Mouse (Mus musculus) gastrocnemius, postnatal 4 days (tissue): Measurements from ENCODE around the gene Mrgprf. TPM values are rescaled to one million over a fixed set of nuclear protein-coding genes. Genes with fewer than 3 reads are reported as not detected.

ENCODE experiments used
- DNase-seq, 2 experiments: peaks; one replicate each; pipeline ENCODE4 v3.0.0; 2021 to 2022; ENCODE audit warnings: low spot score in 2 of 2, mixed read lengths in 2 of 2
- total RNA-seq, 2 experiments: library from RNA; stranded (reverse); gene quantifications; 2 replicates each; pipeline ENCODE4 v1.2.3; 2021

Mrgprf gene
- total RNA-seq, 2 experiments from 2014 or later: 13.1 to 15.8 TPM

DNA sequence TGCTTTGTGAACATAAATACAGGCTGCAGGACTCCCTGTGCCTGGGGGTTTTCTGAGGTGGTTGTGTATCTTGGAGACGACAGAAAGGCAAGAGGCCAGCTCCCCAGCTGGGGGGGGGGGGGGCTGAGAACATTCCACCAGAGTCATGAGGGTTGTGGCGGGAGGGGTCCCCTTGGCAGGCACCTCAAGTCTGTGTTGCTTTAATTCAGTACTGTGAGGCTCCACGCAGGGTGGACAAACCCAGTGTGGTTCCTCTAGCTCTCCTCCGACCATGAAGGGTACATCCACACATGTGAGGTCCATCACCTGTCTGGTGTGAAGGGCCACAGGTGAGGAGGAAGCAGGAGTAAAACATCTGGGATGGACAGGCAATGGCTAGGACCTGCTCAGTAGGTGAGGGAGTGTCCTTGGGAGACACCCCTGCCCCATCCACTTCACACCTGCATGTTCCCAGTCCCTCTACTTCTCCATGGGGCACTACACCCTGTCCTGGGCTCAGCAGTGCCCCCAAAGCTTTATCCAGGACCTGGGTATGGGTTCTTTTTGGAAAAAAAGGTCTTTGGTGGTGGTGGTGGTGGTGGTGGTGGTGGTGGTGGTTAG lies 33.9 kb downstream of the Mrgprf start:
- DNase-seq: no peak

DNA sequence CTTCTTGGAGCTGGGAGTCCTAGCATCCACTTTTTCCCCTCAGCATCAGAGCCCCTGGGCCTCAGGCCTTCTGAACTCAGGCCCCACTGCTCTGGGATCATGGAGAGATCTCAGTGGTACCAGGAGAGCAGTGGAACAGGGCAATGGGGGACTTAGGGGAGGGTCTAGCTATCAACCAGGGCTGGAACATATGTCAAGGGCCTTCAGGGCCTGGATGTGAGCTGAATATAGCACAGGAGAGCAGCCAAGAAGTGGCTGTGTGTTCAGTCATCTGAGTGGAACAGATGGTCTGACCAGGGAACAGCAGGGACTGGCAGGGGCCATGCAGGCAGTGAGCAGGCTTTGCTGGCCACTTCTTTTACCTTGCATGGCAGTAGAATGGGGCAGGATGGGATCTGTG lies 34.6 kb downstream of the Mrgprf start:
- DNase-seq: no peak

DNA sequence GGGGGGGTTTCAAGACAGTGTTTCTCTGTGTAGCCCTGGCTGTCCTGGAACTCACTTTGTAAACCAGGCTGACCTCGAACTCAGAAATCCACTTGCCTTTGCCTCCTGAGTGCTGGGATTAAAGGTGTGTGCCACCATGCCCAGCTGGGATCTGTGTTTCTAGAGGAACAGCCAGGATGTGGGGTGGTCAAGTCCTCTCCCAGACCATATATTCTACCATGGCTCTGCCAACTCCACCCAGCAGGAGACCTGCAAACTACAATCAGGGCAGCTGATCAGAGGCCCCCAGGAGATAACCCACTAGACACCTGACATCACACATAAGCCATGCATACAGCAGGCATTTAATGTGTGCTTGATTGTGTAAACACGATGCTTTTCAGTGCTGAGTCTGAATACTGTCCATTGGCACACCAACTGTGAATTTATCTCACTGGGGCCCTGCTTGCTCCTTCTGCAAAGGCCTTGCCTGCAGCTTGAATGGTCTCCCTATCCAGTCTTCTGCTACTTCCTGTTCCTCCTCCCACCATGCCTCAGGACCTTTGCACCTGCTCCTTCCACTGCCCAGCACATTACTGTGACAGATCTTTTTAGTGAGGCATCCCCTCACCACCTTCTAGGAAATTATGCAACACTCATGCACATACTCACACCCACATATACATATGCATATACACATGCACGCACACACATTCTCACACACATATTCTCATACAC lies 35.1 kb downstream of the Mrgprf start:
- DNase-seq: no peak

DNA sequence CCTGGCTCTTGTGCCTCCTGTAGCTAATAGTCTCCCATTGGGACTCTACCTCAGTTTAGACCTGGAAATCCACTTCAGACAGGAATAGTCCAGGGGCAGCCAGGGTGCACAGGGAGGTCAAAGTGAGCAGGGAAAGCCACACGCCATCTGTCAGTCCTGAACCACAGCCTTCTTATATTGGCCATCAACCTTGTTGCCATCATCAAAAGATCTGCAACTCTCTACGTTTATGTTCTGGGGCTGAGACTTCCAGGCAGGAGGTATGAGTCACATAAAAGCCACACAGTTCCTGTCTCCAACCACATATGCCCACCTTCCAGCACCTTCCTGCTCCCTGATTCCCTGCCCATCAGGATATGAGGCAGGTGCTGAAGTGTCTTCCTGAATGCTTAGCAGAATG lies 37.3 kb downstream of the Mrgprf start:
- no peak for DNase-seq

DNA sequence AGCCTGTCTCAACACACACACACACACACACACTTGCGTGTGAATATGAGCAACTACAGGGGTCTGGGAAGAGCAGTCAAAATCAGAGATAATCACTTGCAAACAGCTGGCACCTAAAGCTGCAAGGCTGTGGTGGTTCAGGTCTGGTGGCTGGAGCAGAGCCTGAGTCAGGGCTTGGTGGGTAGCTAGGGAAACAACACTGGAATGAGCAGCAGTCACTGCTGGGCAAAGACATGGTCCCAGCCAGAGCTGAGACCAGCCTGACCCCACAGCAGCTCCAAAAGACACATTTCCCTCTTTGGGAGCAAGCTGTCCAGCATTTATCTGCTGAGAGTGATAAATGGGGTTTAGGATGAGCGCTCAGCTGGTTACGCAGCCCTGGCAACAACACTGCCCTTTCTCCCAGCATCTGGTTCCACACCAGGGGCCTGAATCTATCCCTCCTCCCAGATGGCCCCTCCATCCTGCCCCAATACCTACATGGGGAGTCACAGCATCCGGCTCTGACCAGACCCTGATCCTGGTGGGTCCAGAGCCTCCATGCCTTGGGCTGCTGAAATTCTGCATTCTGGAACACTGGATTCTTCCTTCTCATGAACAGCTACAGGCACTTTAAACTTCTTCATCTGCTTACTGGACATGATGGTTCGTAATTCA lies 39.7 kb downstream of the Mrgprf start:
- DNase-seq: no peak

Other genes with a start within 250 kb of the Mrgprf start
- under 1 TPM in 1 of 2 experiments, not detected in 1; 0.31 TPM for gene 1810010D01Rik, start 92.7 kb upstream of the Mrgprf start, total RNA-seq
- 10 to 100 TPM in 1 of 2 experiments, 1 to 10 TPM in 1; 9.4 to 11.7 TPM for gene Tpcn2, start 16.8 kb upstream of the Mrgprf start, total RNA-seq
- gene Mrgprd, start 14.0 kb downstream of the Mrgprf start, total RNA-seq: under 1 TPM; 0.08 to 0.10 TPM